Mouse (Mus musculus) ES-Bruce4 (cell line): ENCODE results near the gene Cdkal1.

ENCODE experiments used
- CTCF ChIP-seq: IDR thresholded peaks from one replicate; pipeline ENCODE4 v1.8.1; 2011; ENCODE audit warnings: low read depth, low read length
- POLR2A ChIP-seq: IDR thresholded peaks from one replicate; pipeline ENCODE4 v1.8.1; 2011; ENCODE audit warnings: low read length; ENCODE audit not compliant: insufficient read depth

DNA sequence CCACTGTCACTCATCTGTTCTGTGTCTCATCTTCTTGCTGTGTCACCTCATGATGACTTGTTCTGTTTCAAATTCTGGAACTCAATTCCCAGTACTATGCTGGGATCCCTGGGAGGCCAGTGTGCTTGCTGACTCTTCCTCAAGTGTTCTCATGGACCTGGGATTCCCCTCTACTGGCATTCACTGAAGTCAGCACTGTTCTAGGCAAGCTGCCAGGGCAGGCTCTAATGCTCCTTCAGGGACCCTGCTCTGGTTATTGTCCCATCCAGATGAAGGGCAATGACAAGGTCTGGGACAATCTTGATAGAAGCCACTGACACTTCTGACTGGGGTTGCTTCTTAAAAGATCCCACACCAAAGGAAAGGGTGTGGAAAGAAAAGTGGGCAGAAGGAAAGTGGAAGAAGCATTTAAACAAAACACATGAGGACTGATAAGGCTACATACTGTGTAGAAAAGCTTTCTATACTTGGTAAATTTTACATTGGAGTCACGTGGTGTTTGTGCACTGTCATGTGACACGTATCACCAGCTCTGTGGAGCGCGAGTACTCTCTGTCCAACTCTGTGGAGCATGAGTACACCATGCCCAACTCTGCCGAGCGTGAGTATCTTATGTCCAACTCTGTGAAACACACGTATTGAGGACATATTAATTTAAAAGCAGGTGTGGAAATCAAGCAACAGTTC is 227.9 kb downstream of the Cdkal1 start:
- TF ChIP-seq CTCF, result no peak
- no peak for TF ChIP-seq POLR2A
